ENCODE assay signal across 14 mouse cellular contexts in genomic region chr8:124819612-124820115, GRCm38 (mm10). TPM values are rescaled to one million over a fixed set of nuclear protein-coding genes. Genes with fewer than 3 reads are reported as not detected.
"Had no signal": no experiment of that assay in that cellular context is flagged by ENCODE, and none has a peak within 500 bp of the region (broad histone marks: within the 10 kb centered on the region; RNA-seq: fewer than 3 reads in every experiment).

No protein-coding gene starts in this region.

- H3K4me2 ChIP-seq: limb, embryonic 12.5 days; midbrain, embryonic 11.5 days; midbrain, embryonic 15.5 days; neural tube, embryonic 12.5 days had no signal

- DNase-seq: thymus, postnatal 4 days had no signal

- H3K9ac ChIP-seq: limb, embryonic 12.5 days; midbrain, embryonic 15.5 days; neural tube, embryonic 12.5 days had no signal

- H3K27me3 ChIP-seq: midbrain, embryonic 15.5 days had no signal

- H3K9me3 ChIP-seq: midbrain, embryonic 15.5 days had no signal

- H3K36me3 ChIP-seq: limb, embryonic 12.5 days had no signal

- H3K27ac ChIP-seq: kidney, postnatal 0 days; layer of hippocampus, adult 2 months; limb, embryonic 12.5 days; midbrain, embryonic 15.5 days; neural tube, embryonic 12.5 days; stomach, postnatal 0 days had no signal

- ATAC-seq: hindbrain, embryonic 16.5 days; inflammation-experienced regulatory T-cells, adult 6 months; intestine, postnatal 0 days; midbrain, embryonic 15.5 days had no signal

- H3K4me3 ChIP-seq: layer of hippocampus, adult 2 months; limb, embryonic 12.5 days; midbrain, embryonic 15.5 days; neural tube, embryonic 12.5 days had no signal

- H3K4me1 ChIP-seq: limb, embryonic 12.5 days; midbrain, embryonic 15.5 days; neural tube, embryonic 12.5 days had no signal

RNA-seq across cellular contexts. Expression of gene Trim67, which starts 26.8 kb away (rescaled TPM):
- total RNA-seq: liver, adult 2 months; monocyte, adult 5-6 weeks; neutrophil, adult 5-6 weeks had no signal
- polyA plus RNA-seq: inflammation-experienced regulatory T-cells, adult 6 months; liver, adult 2 months had no signal
